Mouse (Mus musculus) bone marrow macrophage, adult 2 months (primary cell): ENCODE measurements at regions not wholly inside any gene's neighbourhood (a gene's known extent, or its start where the extent isn't known, plus 50 kb on each side); places are given as distances from the start of the nearest gene placed in this dataset.

Experiments
- H3K27ac ChIP-seq: 2 replicates; pipeline ENCODE4 v1.5.1; 2012; ENCODE audit warnings: low read depth, low read length; ENCODE audit not compliant: insufficient read depth
- H3K4me1 ChIP-seq: 2 replicates; pipeline ENCODE4 v1.6.1; 2012; ENCODE audit warnings: low read length; ENCODE audit not compliant: control insufficient read depth, insufficient read depth
- H3K4me3 ChIP-seq: 2 replicates; pipeline ENCODE4 v1.5.1; 2012; ENCODE audit warnings: mild to moderate bottlenecking, low read length, moderate library complexity; ENCODE audit not compliant: insufficient read depth
- CTCF ChIP-seq: IDR thresholded peaks from 2 replicates; pipeline ENCODE4 v1.5.1; 2012; ENCODE audit warnings: low read depth, mild to moderate bottlenecking, low read length, moderate library complexity
- POLR2A ChIP-seq: IDR thresholded peaks from 2 replicates; pipeline ENCODE4 v1.6.1; 2012; ENCODE audit warnings: mild to moderate bottlenecking, low read depth, low read length, borderline replicate concordance

GRCm38 (mm10) chr1:71893636-71894035, 240.6 kb upstream of the Fn1 start:
- no peak for TF ChIP-seq CTCF
- no peak for TF ChIP-seq POLR2A
- Histone ChIP-seq H3K4me3 (no peak overlapping the region), H3K4me1 (peaks cover 2% of the 10 kb centered on the region; the same call in 1 of the 2 replicates), H3K27ac (no peak overlapping the region)

GRCm38 (mm10) chr1:71887809-71888208, 234.8 kb upstream of the Fn1 start:
- Histone ChIP-seq H3K27ac (no peak overlapping the region), H3K4me1 (0 out of 2 replicates have a peak, but pooled peaks cover 2% of the 10 kb centered on the region), H3K4me3 (no peak overlapping the region)
- no peak for TF ChIP-seq POLR2A
- no peak for TF ChIP-seq CTCF

- TF ChIP-seq POLR2A (no peak), CTCF (no peak)
- Histone ChIP-seq H3K4me1 (0 out of 2 replicates have a peak, but pooled peaks cover 2% of the 10 kb centered on the region), H3K27ac (no peak overlapping the region), H3K4me3 (no peak overlapping the region)
Observed at GRCm38 (mm10) chr1:71886903-71887302, 233.9 kb upstream of the Fn1 start.

- Histone ChIP-seq H3K27ac (no peak overlapping the region), H3K4me3 (no peak overlapping the region), H3K4me1 (0 out of 2 replicates have a peak, but pooled peaks cover 2% of the 10 kb centered on the region)
- TF ChIP-seq CTCF (no peak), POLR2A (no peak)
Observed at GRCm38 (mm10) chr1:71886233-71886632, 233.2 kb upstream of the Fn1 start.

- Histone ChIP-seq H3K27ac (no peak overlapping the region), H3K4me3 (no peak overlapping the region), H3K4me1 (no peaks in the 10 kb centered on the region)
- TF ChIP-seq CTCF = no peak
Observed at GRCm38 (mm10) chr1:71881851-71882250, 228.9 kb upstream of the Fn1 start.

GRCm38 (mm10) chr1:71881191-71881590, 228.2 kb upstream of the Fn1 start:
- TF ChIP-seq POLR2A = no peak
- no peak for TF ChIP-seq CTCF
- no peak overlapping the region for H3K4me3 ChIP-seq
- no peak overlapping the region for H3K27ac ChIP-seq
- no peaks in the 10 kb centered on the region for H3K4me1 ChIP-seq

GRCm38 (mm10) chr1:71880480-71880879, 227.5 kb upstream of the Fn1 start:
- no peak overlapping the region for H3K27ac ChIP-seq
- no peak overlapping the region for H3K4me3 ChIP-seq
- no peaks in the 10 kb centered on the region for H3K4me1 ChIP-seq
- TF ChIP-seq CTCF (no peak), POLR2A (no peak)

GRCm38 (mm10) chr1:71876712-71877401, 223.9 kb upstream of the Fn1 start:
- Histone ChIP-seq H3K27ac (no peak overlapping the region), H3K4me3 (no peak overlapping the region), H3K4me1 (no peaks in the 10 kb centered on the region)
- TF ChIP-seq CTCF = no peak

- Histone ChIP-seq H3K4me3 (no peak overlapping the region), H3K27ac (no peak overlapping the region), H3K4me1 (no peaks in the 10 kb centered on the region)
- no peak for TF ChIP-seq CTCF
- no peak for TF ChIP-seq POLR2A
Observed at GRCm38 (mm10) chr1:71874037-71874436, 221.0 kb upstream of the Fn1 start.

GRCm38 (mm10) chr1:71865670-71866069, 212.7 kb upstream of the Fn1 start:
- Histone ChIP-seq H3K4me1 (no peaks in the 10 kb centered on the region), H3K4me3 (no peak overlapping the region), H3K27ac (no peak overlapping the region)
- TF ChIP-seq CTCF = no peak
- TF ChIP-seq POLR2A = no peak

GRCm38 (mm10) chr1:71864749-71865148, 211.7 kb upstream of the Fn1 start:
- no peak overlapping the region for H3K27ac ChIP-seq
- TF ChIP-seq CTCF (no peak), POLR2A (no peak)
- no peaks in the 10 kb centered on the region for H3K4me1 ChIP-seq
- H3K4me3 ChIP-seq = no peak overlapping the region
